ENCODE assay signal across 8 mouse cellular contexts in the genomic region with DNA sequence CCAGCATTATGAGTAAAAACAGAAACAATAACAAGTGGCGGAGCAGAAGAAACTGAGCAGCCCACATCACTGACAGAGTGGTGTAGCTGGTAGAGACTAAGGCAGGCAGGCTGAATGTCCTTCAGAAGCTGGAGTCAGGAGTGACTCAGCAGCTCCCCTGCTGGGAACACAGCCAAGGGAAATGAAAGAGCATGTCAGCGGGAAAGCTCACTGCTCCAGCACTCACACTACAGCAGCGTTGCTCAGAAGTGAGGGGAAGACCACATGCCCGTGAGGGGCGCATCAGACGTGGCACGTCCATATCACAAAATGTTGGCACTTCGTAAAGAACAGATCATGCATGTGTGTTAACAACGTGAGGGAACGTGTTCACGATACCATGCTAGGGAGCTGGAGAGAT. TPM values are rescaled to one million over a fixed set of nuclear protein-coding genes. Genes with fewer than 3 reads are reported as not detected.
DNase-seq lines count a peak whose midpoint lies in the region; ATAC-seq and TF ChIP-seq lines count a peak whose summit lies in the region.

No protein-coding gene starts in this region.

- H3K9me3 ChIP-seq in intestine, postnatal 0 days (ENCODE audit: control insufficient read depth) = no peaks in the 10 kb centered on the region
- H3K9me3 ChIP-seq in midbrain, embryonic 10.5 days (replicated peaks) = no peaks in the 10 kb centered on the region

- TF ChIP-seq CTCF in intestine, postnatal 0 days (IDR thresholded peaks at IDR 0.05; ENCODE audit: low read depth) = peak; percentile 82

- no peak overlapping the region for H3K27ac ChIP-seq in intestine, postnatal 0 days (ENCODE audit: low read depth, low read length)
- H3K27ac ChIP-seq in midbrain, embryonic 10.5 days (replicated peaks) = no peak overlapping the region

- H3K36me3 ChIP-seq in intestine, postnatal 0 days (ENCODE audit: control insufficient read depth, insufficient read depth) = no peaks in the 10 kb centered on the region
- H3K36me3 ChIP-seq in midbrain, embryonic 10.5 days = no peaks in the 10 kb centered on the region

- no peak overlapping the region for H3K4me2 ChIP-seq in intestine, postnatal 0 days (replicated peaks; ENCODE audit: low read depth)

- H3K4me1 ChIP-seq in intestine, postnatal 0 days (replicated peaks; ENCODE audit: control insufficient read depth, insufficient read depth, low read length) = 0 out of 2 replicates have a peak, but pooled peaks cover 3% of the 10 kb centered on the region
- peaks cover 45% of the 10 kb centered on the region for H3K4me1 ChIP-seq in midbrain, embryonic 10.5 days

- peak; percentile 93 to 97 for DNase-seq in adrenal gland, adult (ENCODE audit: inconsistent age in 2 of 2, low spot score in 1 of 2)
- peak; percentile 82 for DNase-seq in embryo, embryonic 10 days (ENCODE audit: low spot score)
- peak; percentile 73 to 81 for DNase-seq in gastrocnemius, postnatal 36 days
- DNase-seq in left cerebral cortex, postnatal 36 days (ENCODE audit: low spot score in 2 of 2) = peak; percentile 84 to 88
- DNase-seq in midbrain, embryonic 10.5 days (ENCODE audit: low spot score) = peak; percentile 61
- DNase-seq in skeletal muscle tissue, adult 2 months (ENCODE audit: low read depth, low spot score) = peak; percentile 94

- H3K27me3 ChIP-seq in intestine, postnatal 0 days (replicated peaks; ENCODE audit: control insufficient read depth, insufficient read depth, low read length) = peaks cover 3% of the 10 kb centered on the region; the same call in 1 of the 2 replicates
- peaks cover 93% of the 10 kb centered on the region for H3K27me3 ChIP-seq in midbrain, embryonic 10.5 days (ENCODE audit: low read depth, poor library complexity, severe bottlenecking)

- no peak overlapping the region for H3K4me3 ChIP-seq in intestine, postnatal 0 days (ENCODE audit: low read depth, low read length)
- no peak overlapping the region for H3K4me3 ChIP-seq in midbrain, embryonic 10.5 days

- ATAC-seq in intestine, postnatal 0 days = peak; percentile 70
- no peak for ATAC-seq in inflammation-experienced regulatory T-cells, adult 6 months

- 37% methylated on average over 11 of the region's 11 CpGs for WGBS in intestine, postnatal 0 days
- WGBS in midbrain, embryonic 10.5 days = 34% methylated on average over 11 of the region's 11 CpGs

- intact Hi-C loops in gastrocnemius, postnatal 36 days (cut with DNase I) = no loop called here
- intact Hi-C loops in left cerebral cortex, postnatal 36 days (cut with DNase I) = loop anchor here (5.0 kb wide), 1 partner anchor 58 kb away; no protein-coding TSS in a partner anchor

- H3K9ac ChIP-seq in intestine, postnatal 0 days (ENCODE audit: low read depth, low read length) = no peak overlapping the region

RNA-seq across cellular contexts. Expression of a gene that starts 3.7 kb away (rescaled TPM):
- total RNA-seq in gastrocnemius, postnatal 36 days (2021) = 10 to 100 TPM; 10.7 to 11.6 TPM
- polyA plus RNA-seq in intestine, postnatal 0 days (2015; fragmentation: Nextera tagmentation; extraction: Ambion mirVana) = 1.4 and 1.6 TPM in 2 replicates
- 10 to 100 TPM in 1 of 2 experiments, 1 to 10 TPM in 1; 8.4 to 13.6 TPM for total RNA-seq in left cerebral cortex, postnatal 36 days (2021)
- polyA plus RNA-seq in midbrain, embryonic 10.5 days (2016; fragmentation: Nextera tagmentation; extraction: Ambion mirVana) = 4.7 and 4.8 TPM in 2 replicates
- polyA plus RNA-seq in inflammation-experienced regulatory T-cells, adult 6 months (2017; shearing (Covaris generic)) = 1 to 10 TPM; 7.2 to 9.6 (median 8.2) TPM
